Mouse (Mus musculus) inflammation-experienced regulatory T-cells, adult 6 months (primary cell): ENCODE results near the gene Ptpn11. TPM values are rescaled to one million over a fixed set of nuclear protein-coding genes. Genes with fewer than 3 reads are reported as not detected.
"Not testable (repeated sequence)": the region's sequence is repeated elsewhere in the genome, so short reads cannot be mapped to it uniquely, and the experiment has no call there.

Experiments
- ATAC-seq: one replicate; pipeline ENCODE4 v1.8.0; 2017
- polyA plus RNA-seq, 3 experiments: library from polyadenylated mRNA; unstranded; fragments of 100-300 nt; shearing (Covaris generic); gene quantifications; one replicate each; pipeline ENCODE4 v1.2.1; 2017

Gene Ptpn11
- 10 to 100 TPM in 2 of 3 experiments, 1 to 10 TPM in 1; 9.8 to 16.6 (median 13.3) TPM for polyA plus RNA-seq

GRCm38 (mm10) chr5:121190836-121191583, at the start of gene Ptpn11:
Gene Ptpn11 (minus strand): TSS chr5:121191397.
- ATAC-seq = peak; percentile 86

- ATAC-seq = no peak
Observed at GRCm38 (mm10) chr5:121239846-121240245, 48.6 kb upstream of the Ptpn11 start.

GRCm38 (mm10) chr5:121238208-121238607, 47.0 kb upstream of the Ptpn11 start:
- no peak for ATAC-seq

GRCm38 (mm10) chr5:121236171-121236570, 45.0 kb upstream of the Ptpn11 start:
- ATAC-seq = no peak

- ATAC-seq = no peak
Observed at GRCm38 (mm10) chr5:121233726-121234125, 42.5 kb upstream of the Ptpn11 start.

- ATAC-seq = no peak
Observed at GRCm38 (mm10) chr5:121232789-121233188, 41.6 kb upstream of the Ptpn11 start.

GRCm38 (mm10) chr5:121230811-121231210, 39.6 kb upstream of the Ptpn11 start:
- peak; percentile 46 for ATAC-seq

GRCm38 (mm10) chr5:121229182-121229581, 38.0 kb upstream of the Ptpn11 start:
- peak; percentile 32 for ATAC-seq

- ATAC-seq = peak; percentile 28
Observed at GRCm38 (mm10) chr5:121227330-121227729, 36.1 kb upstream of the Ptpn11 start.

- ATAC-seq = no peak
Observed at GRCm38 (mm10) chr5:121226845-121227244, 35.6 kb upstream of the Ptpn11 start.

- ATAC-seq = no peak
Observed at GRCm38 (mm10) chr5:121226406-121226805, 35.2 kb upstream of the Ptpn11 start.

- peak; percentile 15 for ATAC-seq
Observed at GRCm38 (mm10) chr5:121225854-121226253, 34.7 kb upstream of the Ptpn11 start.

GRCm38 (mm10) chr5:121224856-121225255, 33.7 kb upstream of the Ptpn11 start:
- no peak for ATAC-seq

GRCm38 (mm10) chr5:121224020-121224419, 32.8 kb upstream of the Ptpn11 start:
- not testable (repeated sequence) for ATAC-seq

- ATAC-seq = no peak
Observed at GRCm38 (mm10) chr5:121221328-121221850, 30.2 kb upstream of the Ptpn11 start.

- ATAC-seq = peak; percentile 30
Observed at GRCm38 (mm10) chr5:121220732-121221301, 29.6 kb upstream of the Ptpn11 start.

- peak; percentile 96 for ATAC-seq
Observed at GRCm38 (mm10) chr5:121219980-121220731, 29.0 kb upstream of the Ptpn11 start, which contains the start of gene Hectd4. Gene Hectd4 (plus strand): TSS chr5:121220219.

GRCm38 (mm10) chr5:121219190-121219589, 28.0 kb upstream of the Ptpn11 start:
- ATAC-seq = no peak

- no peak for ATAC-seq
Observed at GRCm38 (mm10) chr5:121217313-121217634, 26.1 kb upstream of the Ptpn11 start.

GRCm38 (mm10) chr5:121216584-121217312, 25.6 kb upstream of the Ptpn11 start:
- ATAC-seq = not testable (repeated sequence)

GRCm38 (mm10) chr5:121216126-121216446, 24.9 kb upstream of the Ptpn11 start:
- ATAC-seq = no peak

GRCm38 (mm10) chr5:121215380-121216125, 24.4 kb upstream of the Ptpn11 start:
- peak; percentile 34 for ATAC-seq
